Mouse (Mus musculus) spleen, adult 2 months (tissue): Measurements from ENCODE around the gene Col2a1.

Experiments used
- CTCF ChIP-seq: fragments of 200-500 bp; IDR thresholded peaks from 2 replicates; pipeline ENCODE4 v1.5.1; 2011; ENCODE audit warnings: mild to moderate bottlenecking, inconsistent platforms; ENCODE audit not compliant: insufficient read depth, insufficient read length, insufficient replicate concordance; ENCODE audit errors: extremely low read depth
- POLR2A ChIP-seq: fragments of 200-500 bp; IDR thresholded peaks from 2 replicates; pipeline ENCODE4 v1.6.1; 2011; ENCODE audit warnings: low read depth, low read length, inconsistent platforms

DNA sequence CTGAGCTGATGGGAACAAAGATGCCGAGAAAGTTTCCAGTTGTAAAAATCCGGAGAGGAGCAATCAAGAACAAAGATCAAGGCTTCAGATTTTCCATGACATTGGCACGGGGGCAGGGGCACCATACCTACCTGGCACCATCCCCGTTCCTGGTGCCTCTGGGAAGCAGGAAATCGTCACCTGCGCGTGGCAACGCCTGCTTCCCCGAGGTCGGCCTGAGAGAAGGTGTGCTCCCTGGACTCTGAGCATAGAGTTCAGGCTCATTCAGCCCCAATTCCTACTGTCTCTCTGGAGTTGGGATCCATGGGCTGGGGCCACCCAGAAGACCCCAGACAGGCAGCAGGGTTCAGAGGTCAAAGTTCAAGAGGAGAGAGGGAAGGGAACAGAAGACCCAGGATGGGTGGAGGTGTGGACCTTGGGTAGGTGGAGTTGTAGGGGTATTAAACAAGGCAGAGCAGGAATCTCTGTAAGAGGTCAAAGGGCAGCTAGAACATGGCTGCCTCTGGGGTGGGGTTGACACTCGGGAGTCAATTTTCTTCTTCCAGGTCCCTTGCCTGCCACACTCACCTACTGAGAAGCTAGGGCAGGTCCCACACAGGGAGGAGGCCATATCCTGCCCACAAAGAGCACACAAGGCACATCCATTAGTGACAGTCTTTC is 58.7 kb downstream of the Col2a1 start:
- TF ChIP-seq POLR2A (no peak), CTCF (no peak)
